Mouse (Mus musculus) stomach, postnatal 0 days (tissue): ENCODE measurements around the gene Fbxl3. TPM values are rescaled to one million over a fixed set of nuclear protein-coding genes. Genes with fewer than 3 reads are reported as not detected.

ENCODE experiments used
- ATAC-seq: fragments of 200-750 bp; cut with Nextera tagmentation; 2 replicates; pipeline ENCODE4 v1.8.0; 2017; ENCODE audit not compliant: low FRiP score, low TSS enrichment
- DNase-seq: peaks from one replicate; pipeline ENCODE4 v3.0.0-alpha.2; 2016; ENCODE audit warnings: low spot score
- H3K27ac ChIP-seq: fragments of 300-500 bp; sonication (generic); replicated peaks from 2 replicates; pipeline ENCODE4 v1.5.1; 2014; ENCODE audit warnings: mild to moderate bottlenecking, control low read depth
- H3K27me3 ChIP-seq: fragments of 300-500 bp; sonication (generic); 2 replicates; pipeline ENCODE4 v1.6.1; 2014; ENCODE audit warnings: low read length; ENCODE audit not compliant: control insufficient read depth, insufficient read depth
- H3K36me3 ChIP-seq: fragments of 300-500 bp; sonication (generic); 2 replicates; pipeline ENCODE4 v1.6.1; 2014; ENCODE audit warnings: low read length, mixed read lengths; ENCODE audit not compliant: control insufficient read depth, insufficient read depth
- H3K4me1 ChIP-seq: fragments of 300-500 bp; sonication (generic); replicated peaks from 2 replicates; pipeline ENCODE4 v1.6.1; 2014; ENCODE audit warnings: antibody characterized with exemption; ENCODE audit not compliant: control insufficient read depth, insufficient read depth
- H3K4me2 ChIP-seq: fragments of 300-500 bp; sonication (generic); replicated peaks from 2 replicates; pipeline ENCODE4 v1.6.1; 2014; ENCODE audit warnings: low read depth, mild to moderate bottlenecking, control low read depth, moderate library complexity
- H3K4me3 ChIP-seq: fragments of 300-500 bp; sonication (generic); 2 replicates; pipeline ENCODE4 v1.5.1; 2014; ENCODE audit warnings: low read depth, low read length, control low read depth
- H3K9ac ChIP-seq: fragments of 300-500 bp; sonication (generic); 2 replicates; pipeline ENCODE4 v1.6.1; 2014; ENCODE audit warnings: mild to moderate bottlenecking, low read length, control low read depth, mixed read lengths
- H3K9me3 ChIP-seq: fragments of 300-500 bp; sonication (generic); 2 replicates; pipeline ENCODE4 v1.6.1; 2016; ENCODE audit warnings: low read length; ENCODE audit not compliant: control insufficient read depth
- CTCF ChIP-seq: IDR thresholded peaks from 2 replicates; pipeline ENCODE4 v1.5.1; 2016; ENCODE audit warnings: antibody characterized with exemption, low read depth, mild to moderate bottlenecking, moderate library complexity
- EP300 ChIP-seq: optimal IDR thresholded peaks from 2 replicates; pipeline ENCODE3; 2016; ENCODE audit warnings: antibody characterized with exemption
- WGBS: fragments of 180-500 bp; shearing (Covaris S2); extraction: QIAGEN DNeasy Blood & Tissue Kit; methylation state at CpG from one replicate; pipeline ENCODE4 v1.1.7; 2014; 5-methylcytosine and 5-hydroxymethylcytosine counted together
- polyA plus RNA-seq: library from polyadenylated mRNA; unstranded; fragments of >200 nt; fragmentation: Nextera tagmentation; extraction: Ambion mirVana; gene quantifications from 2 replicates; pipeline ENCODE4 v1.2.1, GENCODE M21; 2015

Fbxl3 gene
- polyA plus RNA-seq, 1 experiment from 2014 or later = 16.2 TPM

- 79% methylated on average over 3 of the region's 3 CpGs for WGBS
- Histone ChIP-seq H3K4me2 (no peak overlapping the region), H3K9ac (no peak overlapping the region), H3K4me3 (no peak overlapping the region), H3K9me3 (no peaks in the 10 kb centered on the region), H3K4me1 (no peaks in the 10 kb centered on the region; the same call in 1 of the 2 replicates), H3K27ac (no peak overlapping the region), H3K27me3 (no peaks in the 10 kb centered on the region), H3K36me3 (peaks cover 5% of the 10 kb centered on the region)
- TF ChIP-seq CTCF (no peak), EP300 (no peak)
- no peak for DNase-seq
- ATAC-seq = no peak
Observed at GRCm38 (mm10) chr14:103093236-103093635, 6.1 kb downstream of the Fbxl3 start.

- 55% methylated on average over 6 of the region's 6 CpGs for WGBS
- peak; percentile 36 for DNase-seq
- Histone ChIP-seq H3K4me3 (no peak overlapping the region), H3K4me1 (no peaks in the 10 kb centered on the region; the same call in 1 of the 2 replicates), H3K9ac (no peak overlapping the region), H3K36me3 (peaks cover 6% of the 10 kb centered on the region; the same call in 1 of the 2 replicates), H3K27ac (no peak overlapping the region), H3K9me3 (no peaks in the 10 kb centered on the region), H3K27me3 (no peaks in the 10 kb centered on the region), H3K4me2 (no peak overlapping the region)
- peak; percentile 58; the same call in 1 of the 2 replicates for ATAC-seq
- no peak for TF ChIP-seq EP300
- TF ChIP-seq CTCF = peak; percentile 86
Observed at GRCm38 (mm10) chr14:103088624-103089023, 10.7 kb downstream of the Fbxl3 start.

- WGBS = 69% methylated on average over 5 of the region's 5 CpGs
- Histone ChIP-seq H3K36me3 (peaks cover 6% of the 10 kb centered on the region; the same call in 1 of the 2 replicates), H3K4me3 (no peak overlapping the region)
Observed at GRCm38 (mm10) chr14:103087846-103088245, 11.5 kb downstream of the Fbxl3 start.

GRCm38 (mm10) chr14:103086671-103087324, 12.6 kb downstream of the Fbxl3 start:
- H3K4me1 ChIP-seq = no peaks in the 10 kb centered on the region
- TF ChIP-seq EP300 (no peak), CTCF (no peak)
- H3K27ac ChIP-seq = no peak overlapping the region
- WGBS = 78% methylated on average over 4 of the region's 4 CpGs
- H3K27me3 ChIP-seq = no peaks in the 10 kb centered on the region
- H3K36me3 ChIP-seq = peaks cover 6% of the 10 kb centered on the region; the same call in 1 of the 2 replicates
- H3K4me2 ChIP-seq = no peak overlapping the region
- H3K9ac ChIP-seq = no peak overlapping the region
- DNase-seq (no peak), ATAC-seq (peak; percentile 80)
- H3K9me3 ChIP-seq = no peaks in the 10 kb centered on the region
- no peak overlapping the region for H3K4me3 ChIP-seq

More at GRCm38 (mm10) chr14:103087846-103088245, 11.5 kb downstream of the Fbxl3 start:
- H3K27me3 ChIP-seq = no peaks in the 10 kb centered on the region
- TF ChIP-seq CTCF (no peak), EP300 (no peak)
- no peak; the same call in 1 of the 2 replicates for ATAC-seq
- H3K4me1 ChIP-seq = no peaks in the 10 kb centered on the region
- DNase-seq = no peak
- H3K9ac ChIP-seq = no peak overlapping the region
- no peak overlapping the region for H3K27ac ChIP-seq
- no peak overlapping the region for H3K4me2 ChIP-seq
- no peaks in the 10 kb centered on the region for H3K9me3 ChIP-seq

- H3K9me3 ChIP-seq = no peaks in the 10 kb centered on the region
- no peak for TF ChIP-seq EP300
- H3K4me2 ChIP-seq = no peak overlapping the region
- DNase-seq (no peak), ATAC-seq (no peak)
- no peaks in the 10 kb centered on the region for H3K27me3 ChIP-seq
- no peak overlapping the region for H3K4me3 ChIP-seq
- H3K9ac ChIP-seq = no peak overlapping the region
- H3K27ac ChIP-seq = no peak overlapping the region
- 41% methylated on average over 1 of the region's 1 CpGs for WGBS
- no peaks in the 10 kb centered on the region for H3K4me1 ChIP-seq
- peaks cover 6% of the 10 kb centered on the region; the same call in 1 of the 2 replicates for H3K36me3 ChIP-seq
Observed at GRCm38 (mm10) chr14:103085840-103086533, 13.4 kb downstream of the Fbxl3 start.
